Mouse (Mus musculus) liver, adult 2 months (tissue): ENCODE results near the gene Rassf8.

Experiments
- CTCF ChIP-seq: fragments of 200-500 bp; IDR thresholded peaks from 2 replicates; pipeline ENCODE4 v1.5.1; 2011; ENCODE audit warnings: low read depth, low read length, control low read depth
- POLR2A ChIP-seq: fragments of 200-500 bp; IDR thresholded peaks from 2 replicates; pipeline ENCODE4 v1.6.1; 2011; ENCODE audit warnings: low read length, control low read depth; ENCODE audit not compliant: insufficient read depth; ENCODE audit errors: extremely low read depth

GRCm38 (mm10) chr6:145792373-145792772 is 45.8 kb downstream of the Rassf8 start:
- no peak for TF ChIP-seq CTCF
- no peak for TF ChIP-seq POLR2A
